Mouse (Mus musculus): ENCODE data around the gene Hdac9.

DNA sequence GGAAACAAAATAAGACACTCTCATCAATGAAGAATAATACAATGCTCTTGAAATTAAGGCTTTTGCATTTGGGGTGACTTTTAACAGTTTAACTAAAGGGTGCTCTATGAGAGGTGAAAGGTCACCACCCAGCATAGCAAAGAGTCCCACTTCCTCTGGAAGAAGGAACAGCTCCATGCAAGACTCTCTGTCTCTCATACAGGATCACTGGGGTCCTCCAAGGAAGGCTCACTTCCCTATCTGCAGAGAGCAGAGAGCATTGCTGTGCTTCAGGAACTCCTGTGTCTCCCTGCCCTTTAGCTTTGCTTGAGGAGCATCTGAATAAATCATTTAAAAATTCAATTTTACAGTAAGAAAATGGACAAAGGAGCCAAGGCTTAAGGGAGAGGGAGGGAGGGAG lies 129.5 kb downstream of the Hdac9 start:
- TF ChIP-seq CTCF (IDR thresholded peaks at IDR 0.05; ENCODE audit: borderline replicate concordance, extremely low read depth, insufficient read depth, insufficient read length): no peak
- TF ChIP-seq POLR2A (IDR thresholded peaks at IDR 0.05; ENCODE audit: borderline replicate concordance, extremely low read depth, insufficient read depth, insufficient read length, poor library complexity, severe bottlenecking): no peak

Measured in brain, embryonic 14.5 days (tissue).